Mouse (Mus musculus): ENCODE results near the gene Zranb3. TPM values are rescaled to one million over a fixed set of nuclear protein-coding genes. Genes with fewer than 3 reads are reported as not detected.

The Zranb3 gene
- total and polyA plus RNA-seq, 2 experiments from 2014 or later, result 2.7 to 4.1 TPM

DNA sequence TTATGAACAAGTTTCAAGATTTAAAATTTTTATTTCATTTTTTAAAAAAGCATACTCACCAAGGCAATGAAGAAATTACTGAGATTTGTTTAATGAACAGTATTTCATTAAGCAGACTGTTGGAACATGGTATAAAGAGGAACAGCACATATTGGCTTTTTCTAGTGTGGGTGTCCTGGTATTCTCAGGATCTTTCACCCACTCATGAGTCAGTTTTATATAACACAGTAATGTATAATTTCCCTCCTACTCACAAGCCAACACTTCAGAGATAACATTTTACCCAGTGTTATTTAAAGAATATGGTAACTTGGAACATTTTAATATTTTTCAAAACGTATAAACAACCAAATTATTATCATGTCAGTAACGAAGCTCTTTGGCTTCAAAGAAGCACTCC, 25.1 kb downstream of the Zranb3 start:
- H3K27me3 ChIP-seq (ENCODE audit: insufficient read depth, low read length), result no peaks in the 10 kb centered on the region
- WGBS, result 89% methylated on average over 2 of the region's 2 CpGs
- no peak overlapping the region for H3K4me2 ChIP-seq (ENCODE audit: low read depth)
- no peaks in the 10 kb centered on the region for H3K9me3 ChIP-seq (ENCODE audit: low read length)
- DNase-seq (no peak), ATAC-seq (no peak)
- no peak overlapping the region for H3K27ac ChIP-seq (ENCODE audit: low read depth, low read length)
- no peak overlapping the region for H3K4me3 ChIP-seq (ENCODE audit: low read depth, low read length)
- TF ChIP-seq CTCF (IDR thresholded peaks at IDR 0.05; ENCODE audit: low read depth), result no peak
- H3K4me1 ChIP-seq (ENCODE audit: insufficient read depth), result no peaks in the 10 kb centered on the region
- no peak overlapping the region for H3K9ac ChIP-seq
- no peaks in the 10 kb centered on the region for H3K36me3 ChIP-seq (ENCODE audit: insufficient read depth)

DNA sequence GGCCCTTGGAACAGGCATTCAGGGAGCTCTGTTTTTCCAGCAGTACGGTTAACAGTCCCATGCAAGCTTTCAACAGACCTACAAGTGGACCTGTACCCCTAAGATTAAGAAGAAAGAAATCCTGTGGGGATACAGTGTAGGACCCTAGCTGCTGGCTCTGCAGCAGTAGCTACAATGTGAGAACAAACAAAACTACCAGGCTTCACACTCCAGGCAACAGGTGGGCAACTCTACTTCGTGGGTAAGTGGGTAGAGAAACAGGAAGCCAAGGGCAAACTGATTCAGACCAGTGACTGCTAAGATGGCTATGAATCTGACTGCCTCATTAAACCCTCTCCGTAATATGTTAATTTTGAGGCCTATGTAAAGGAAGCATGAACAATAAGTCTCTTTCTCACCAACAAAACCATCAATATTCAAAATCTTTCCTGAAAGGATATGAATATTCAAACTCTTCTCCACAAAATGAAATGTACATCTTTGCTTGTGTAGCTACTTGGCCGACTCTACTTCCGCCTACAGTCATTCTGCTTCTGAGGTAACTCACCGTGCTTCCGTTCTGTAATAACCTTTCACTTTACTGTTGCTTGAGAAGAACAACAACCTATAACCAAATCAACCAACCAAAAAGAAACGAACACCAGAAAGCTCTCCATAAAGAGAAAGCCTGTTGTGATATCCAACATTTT, 25.9 kb downstream of the Zranb3 start:
- TF ChIP-seq CTCF (IDR thresholded peaks at IDR 0.05; ENCODE audit: low read depth), result no peak
- H3K27ac ChIP-seq (ENCODE audit: low read depth, low read length), result no peak overlapping the region
- H3K36me3 ChIP-seq (ENCODE audit: insufficient read depth), result no peaks in the 10 kb centered on the region
- H3K27me3 ChIP-seq (ENCODE audit: insufficient read depth, low read length), result no peaks in the 10 kb centered on the region
- no peak for DNase-seq
- H3K4me2 ChIP-seq (ENCODE audit: low read depth), result no peak overlapping the region
- H3K4me1 ChIP-seq (ENCODE audit: insufficient read depth), result no peaks in the 10 kb centered on the region
- 53% methylated on average over 8 of the region's 8 CpGs for WGBS
- no peaks in the 10 kb centered on the region for H3K9me3 ChIP-seq (ENCODE audit: low read length)
- ATAC-seq, result no peak
- no peak overlapping the region for H3K9ac ChIP-seq
- H3K4me3 ChIP-seq (ENCODE audit: low read depth, low read length), result no peak overlapping the region

DNA sequence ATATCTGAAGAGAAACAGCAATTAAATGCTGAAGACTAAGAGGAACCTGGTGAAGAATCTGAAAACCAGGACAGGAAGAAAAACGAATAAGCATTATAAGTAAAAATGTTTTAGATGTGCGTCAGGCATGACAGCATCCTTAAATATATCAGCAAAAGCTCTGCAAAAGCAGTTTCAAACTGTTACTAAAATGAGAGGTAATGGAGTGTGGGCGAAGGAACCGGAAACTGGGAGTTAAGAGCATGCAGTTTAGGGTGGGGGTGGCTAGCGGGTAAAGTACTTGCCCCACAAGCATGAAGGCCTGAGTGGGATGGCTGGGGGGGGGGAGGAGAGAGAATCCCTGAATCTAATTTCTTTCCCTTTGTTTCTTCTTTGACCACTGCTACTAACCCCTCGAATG, 29.8 kb downstream of the Zranb3 start:
- 93% methylated on average over 6 of the region's 6 CpGs for WGBS
- no peak overlapping the region for H3K27ac ChIP-seq (ENCODE audit: low read depth, low read length)
- no peaks in the 10 kb centered on the region for H3K4me1 ChIP-seq (ENCODE audit: insufficient read depth)
- no peaks in the 10 kb centered on the region for H3K9me3 ChIP-seq (ENCODE audit: low read length)
- no peak overlapping the region for H3K4me2 ChIP-seq (ENCODE audit: low read depth)
- no peak for ATAC-seq
- H3K27me3 ChIP-seq (ENCODE audit: insufficient read depth, low read length), result no peaks in the 10 kb centered on the region
- TF ChIP-seq CTCF (IDR thresholded peaks at IDR 0.05; ENCODE audit: low read depth), result no peak
- DNase-seq, result no peak
- no peaks in the 10 kb centered on the region for H3K36me3 ChIP-seq (ENCODE audit: insufficient read depth)
- no peak overlapping the region for H3K9ac ChIP-seq
- H3K4me3 ChIP-seq (ENCODE audit: low read depth, low read length), result no peak overlapping the region

DNA sequence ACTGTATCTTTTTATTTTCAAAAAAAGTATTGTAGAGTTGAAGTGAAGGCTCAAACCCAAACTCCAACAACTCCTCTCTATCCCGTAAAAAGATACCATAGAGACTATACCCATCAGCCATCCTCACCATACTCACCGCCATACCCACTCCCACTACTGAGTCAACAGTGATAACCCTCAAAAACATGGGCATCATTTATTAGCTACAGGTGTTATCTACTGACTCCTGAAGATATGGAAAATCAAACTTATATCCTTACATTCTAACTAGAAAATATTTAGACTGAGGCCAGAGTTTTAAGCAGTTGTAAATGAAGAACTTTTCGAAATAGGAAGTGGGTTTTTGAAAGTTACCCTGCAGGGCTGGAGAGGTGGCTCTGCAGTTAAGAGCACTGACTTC, 32.8 kb downstream of the Zranb3 start:
- no peak for DNase-seq
- Histone ChIP-seq H3K9me3 (ENCODE audit: low read length) (no peaks in the 10 kb centered on the region), H3K36me3 (ENCODE audit: insufficient read depth) (no peaks in the 10 kb centered on the region), H3K4me3 (ENCODE audit: low read depth, low read length) (no peak overlapping the region), H3K4me2 (ENCODE audit: low read depth) (no peak overlapping the region), H3K9ac (no peak overlapping the region), H3K27me3 (ENCODE audit: insufficient read depth, low read length) (no peaks in the 10 kb centered on the region), H3K27ac (ENCODE audit: low read depth, low read length) (no peak overlapping the region), H3K4me1 (ENCODE audit: insufficient read depth) (no peaks in the 10 kb centered on the region)
- no peak for ATAC-seq
- 95% methylated on average over 3 of the region's 3 CpGs for WGBS
- TF ChIP-seq CTCF (IDR thresholded peaks at IDR 0.05; ENCODE audit: low read depth), result no peak

DNA sequence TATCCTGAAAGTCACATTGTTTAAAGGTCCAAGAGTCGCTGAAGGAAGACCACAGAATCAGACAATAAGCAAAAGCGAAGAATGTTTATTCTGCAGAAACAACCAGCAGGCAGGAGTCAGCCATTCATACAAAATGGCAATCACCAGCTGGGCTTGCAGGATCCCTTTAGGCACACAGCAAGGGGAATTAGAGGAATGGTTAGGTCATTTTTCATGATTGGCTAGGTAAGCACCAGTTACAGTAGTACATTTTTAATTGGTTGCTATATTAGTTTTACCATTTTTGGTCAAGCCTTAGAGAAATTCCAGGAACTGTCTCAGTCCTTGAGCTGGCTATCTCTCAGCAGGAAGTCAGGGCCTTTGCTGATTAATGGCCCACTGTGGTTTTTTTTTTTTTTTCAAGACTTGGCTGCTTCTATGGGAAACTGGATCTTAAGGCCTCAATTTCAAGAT, 33.9 kb downstream of the Zranb3 start:
- Histone ChIP-seq H3K4me1 (ENCODE audit: insufficient read depth) (no peaks in the 10 kb centered on the region), H3K36me3 (ENCODE audit: insufficient read depth) (no peaks in the 10 kb centered on the region), H3K27me3 (ENCODE audit: insufficient read depth, low read length) (no peaks in the 10 kb centered on the region), H3K27ac (ENCODE audit: low read depth, low read length) (no peak overlapping the region), H3K4me3 (ENCODE audit: low read depth, low read length) (no peak overlapping the region), H3K9me3 (ENCODE audit: low read length) (no peaks in the 10 kb centered on the region), H3K4me2 (ENCODE audit: low read depth) (no peak overlapping the region), H3K9ac (no peak overlapping the region)
- TF ChIP-seq CTCF (IDR thresholded peaks at IDR 0.05; ENCODE audit: low read depth), result no peak
- DNase-seq (no peak), ATAC-seq (no peak)
- WGBS, result 87% methylated on average over 2 of the region's 2 CpGs

DNA sequence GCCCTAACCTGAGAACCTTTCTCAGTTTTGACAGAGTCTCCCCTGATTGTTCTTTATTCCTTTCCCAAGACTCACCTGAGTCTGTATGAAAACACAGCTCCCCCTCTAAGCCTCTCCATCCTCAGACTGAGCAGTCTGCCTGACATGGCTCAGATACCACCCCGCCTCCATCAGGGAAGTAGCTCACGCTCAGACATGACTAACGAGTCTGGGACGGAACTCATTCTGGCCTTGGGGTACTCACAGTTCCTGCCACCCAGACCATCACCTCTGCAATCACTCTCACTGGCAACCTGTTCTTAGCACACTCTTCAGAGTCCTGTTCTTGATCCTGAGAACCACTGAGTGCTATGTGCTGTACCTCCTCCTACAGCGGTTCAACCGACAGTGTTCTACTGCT, 38.1 kb downstream of the Zranb3 start:
- DNase-seq (no peak), ATAC-seq (no peak)
- no peak overlapping the region for H3K4me2 ChIP-seq (ENCODE audit: low read depth)
- no peak for TF ChIP-seq CTCF (IDR thresholded peaks at IDR 0.05; ENCODE audit: low read depth)
- no peaks in the 10 kb centered on the region for H3K9me3 ChIP-seq (ENCODE audit: low read length)
- 89% methylated on average over 6 of the region's 6 CpGs for WGBS
- no peak overlapping the region for H3K9ac ChIP-seq
- H3K36me3 ChIP-seq (ENCODE audit: insufficient read depth), result no peaks in the 10 kb centered on the region
- no peak overlapping the region for H3K27ac ChIP-seq (ENCODE audit: low read depth, low read length)
- H3K4me3 ChIP-seq (ENCODE audit: low read depth, low read length), result no peak overlapping the region
- H3K4me1 ChIP-seq (ENCODE audit: insufficient read depth), result no peaks in the 10 kb centered on the region
- H3K27me3 ChIP-seq (ENCODE audit: insufficient read depth, low read length), result no peaks in the 10 kb centered on the region

DNA sequence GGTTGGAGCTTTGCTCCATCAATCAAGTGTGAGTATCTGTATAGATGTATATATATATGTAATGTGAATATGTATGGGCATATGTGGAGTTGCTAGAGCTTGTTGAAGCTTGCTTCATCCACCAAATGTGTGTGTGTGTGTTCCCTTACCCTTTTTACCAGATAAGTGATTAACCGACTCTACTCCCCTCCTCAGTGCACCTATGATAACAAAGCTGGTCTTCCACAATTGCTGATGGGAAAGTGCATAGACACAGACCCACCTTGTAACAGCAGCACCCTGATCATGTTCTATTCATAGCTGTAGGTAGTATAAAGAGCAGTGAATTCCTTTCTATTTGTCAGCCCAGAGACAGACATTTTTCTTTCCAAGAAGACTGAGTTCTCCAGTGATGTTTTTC, 40.7 kb downstream of the Zranb3 start:
- 87% methylated on average over 1 of the region's 1 CpGs for WGBS
- Histone ChIP-seq H3K4me1 (ENCODE audit: insufficient read depth) (no peaks in the 10 kb centered on the region), H3K4me3 (ENCODE audit: low read depth, low read length) (no peak overlapping the region), H3K4me2 (ENCODE audit: low read depth) (no peak overlapping the region), H3K27ac (ENCODE audit: low read depth, low read length) (no peak overlapping the region), H3K36me3 (ENCODE audit: insufficient read depth) (no peaks in the 10 kb centered on the region), H3K27me3 (ENCODE audit: insufficient read depth, low read length) (no peaks in the 10 kb centered on the region), H3K9me3 (ENCODE audit: low read length) (no peaks in the 10 kb centered on the region), H3K9ac (no peak overlapping the region)
- no peak for TF ChIP-seq CTCF (IDR thresholded peaks at IDR 0.05; ENCODE audit: low read depth)
- ATAC-seq, result no peak
- no peak for DNase-seq

Measured in forebrain, postnatal 0 days (tissue).